Comparison of ENCODE assay signal across 7 mouse cellular contexts in genomic region chr13:38345431-38345820, GRCm38 (mm10). TPM values are rescaled to one million over a fixed set of nuclear protein-coding genes. Genes with fewer than 3 reads are reported as not detected.
DNase-seq lines count a peak whose midpoint lies in the region; ATAC-seq and TF ChIP-seq lines count a peak whose summit lies in the region.

No protein-coding gene starts in this region.

- peak overlapping the region; percentile 26; the same call in 1 of the 2 replicates for H3K9ac ChIP-seq in lung, embryonic 14.5 days
- peak overlapping the region; percentile 29; the same call in 1 of the 2 replicates for H3K9ac ChIP-seq in forebrain, embryonic 12.5 days
- H3K9ac ChIP-seq in intestine, embryonic 16.5 days (ENCODE audit: low read depth, low read length) = peak overlapping the region; percentile 59
- peak overlapping the region; percentile 59 for H3K9ac ChIP-seq in midbrain, embryonic 16.5 days (ENCODE audit: low read depth, low read length)

- H3K9me3 ChIP-seq in lung, embryonic 14.5 days (ENCODE audit: low read depth, low read length) = no peaks in the 10 kb centered on the region
- no peaks in the 10 kb centered on the region for H3K9me3 ChIP-seq in forebrain, embryonic 12.5 days
- no peaks in the 10 kb centered on the region for H3K9me3 ChIP-seq in intestine, embryonic 16.5 days (ENCODE audit: control insufficient read depth, low read length)
- no peaks in the 10 kb centered on the region for H3K9me3 ChIP-seq in midbrain, embryonic 16.5 days (replicated peaks; ENCODE audit: control insufficient read depth, low read length, poor library complexity, severe bottlenecking)

- no peak for DNase-seq in lung, embryonic 14.5 days
- no peak for DNase-seq in lung, postnatal 25 days (ENCODE audit: low spot score)
- no peak for DNase-seq in spleen, postnatal 36 days (ENCODE audit: low spot score in 2 of 2)
- DNase-seq in layer of hippocampus, adult 8-10 months (ENCODE audit: low spot score in 2 of 2) = no peak

- TF ChIP-seq CTCF in lung, embryonic 14.5 days (IDR thresholded peaks at IDR 0.05; ENCODE audit: low read depth) = no peak

- no peak overlapping the region for H3K27ac ChIP-seq in lung, embryonic 14.5 days (ENCODE audit: low read depth)
- H3K27ac ChIP-seq in forebrain, embryonic 12.5 days = no peak overlapping the region
- no peak overlapping the region for H3K27ac ChIP-seq in intestine, embryonic 16.5 days (ENCODE audit: low read length)
- no peak overlapping the region for H3K27ac ChIP-seq in midbrain, embryonic 16.5 days (ENCODE audit: low read length)

- H3K4me1 ChIP-seq in lung, embryonic 14.5 days (ENCODE audit: insufficient read depth) = peaks cover 12% of the 10 kb centered on the region; the same call in 1 of the 2 replicates
- peaks cover 28% of the 10 kb centered on the region for H3K4me1 ChIP-seq in forebrain, embryonic 12.5 days
- peaks cover 19% of the 10 kb centered on the region for H3K4me1 ChIP-seq in intestine, embryonic 16.5 days (ENCODE audit: control insufficient read depth, insufficient read depth, low read length)
- peaks cover 25% of the 10 kb centered on the region for H3K4me1 ChIP-seq in midbrain, embryonic 16.5 days (ENCODE audit: control insufficient read depth, insufficient read depth, low read length)

- peaks cover 56% of the 10 kb centered on the region for H3K27me3 ChIP-seq in lung, embryonic 14.5 days (ENCODE audit: insufficient read depth, low read length)
- H3K27me3 ChIP-seq in forebrain, embryonic 12.5 days = peaks cover 70% of the 10 kb centered on the region
- peaks cover 36% of the 10 kb centered on the region for H3K27me3 ChIP-seq in intestine, embryonic 16.5 days (replicated peaks; ENCODE audit: control insufficient read depth, insufficient read depth, low read length)
- H3K27me3 ChIP-seq in midbrain, embryonic 16.5 days (ENCODE audit: control insufficient read depth, insufficient read depth, low read depth, low read length) = peaks cover 49% of the 10 kb centered on the region

- peak overlapping the region; percentile 40 for H3K4me3 ChIP-seq in lung, embryonic 14.5 days (ENCODE audit: low read depth, low read length)
- H3K4me3 ChIP-seq in forebrain, embryonic 12.5 days (replicated peaks) = peak overlapping the region; percentile 46
- H3K4me3 ChIP-seq in intestine, embryonic 16.5 days (ENCODE audit: low read length) = peak overlapping the region; percentile 56
- H3K4me3 ChIP-seq in midbrain, embryonic 16.5 days (ENCODE audit: low read depth, low read length) = peak overlapping the region; percentile 51

- peak overlapping the region; percentile 65 for H3K4me2 ChIP-seq in lung, embryonic 14.5 days
- H3K4me2 ChIP-seq in forebrain, embryonic 12.5 days = peak overlapping the region; percentile 70
- peak overlapping the region; percentile 93 for H3K4me2 ChIP-seq in intestine, embryonic 16.5 days (ENCODE audit: low read depth, low read length)
- H3K4me2 ChIP-seq in midbrain, embryonic 16.5 days (ENCODE audit: low read length) = peak overlapping the region; percentile 94

- ATAC-seq in lung, embryonic 14.5 days (ENCODE audit: insufficient read depth) = peak; percentile 32
- 0 out of 2 replicates have a peak, but pooled peaks have one; percentile 18 for ATAC-seq in forebrain, embryonic 12.5 days (ENCODE audit: low FRiP score)
- peak; percentile 33 for ATAC-seq in intestine, embryonic 16.5 days
- peak; percentile 52 for ATAC-seq in midbrain, embryonic 16.5 days

- under 1% methylated on average over 30 of the region's 32 CpGs for WGBS in lung, embryonic 14.5 days
- WGBS in forebrain, embryonic 12.5 days = under 1% methylated on average over 19 of the region's 32 CpGs
- WGBS in intestine, embryonic 16.5 days = under 1% methylated on average over 26 of the region's 32 CpGs
- WGBS in midbrain, embryonic 16.5 days = 0% methylated on average over 27 of the region's 32 CpGs

- H3K36me3 ChIP-seq in lung, embryonic 14.5 days (ENCODE audit: insufficient read depth) = no peaks in the 10 kb centered on the region
- H3K36me3 ChIP-seq in forebrain, embryonic 12.5 days (replicated peaks) = no peaks in the 10 kb centered on the region
- H3K36me3 ChIP-seq in intestine, embryonic 16.5 days (ENCODE audit: control insufficient read depth, insufficient read depth, low read length) = no peaks in the 10 kb centered on the region
- no peaks in the 10 kb centered on the region for H3K36me3 ChIP-seq in midbrain, embryonic 16.5 days (ENCODE audit: control insufficient read depth, insufficient read depth, low read length)

RNA-seq across cellular contexts. Expression of gene Bmp6, which starts 0.5 kb away (rescaled TPM):
- 1.1 and 1.4 TPM in 2 replicates for polyA plus RNA-seq in lung, embryonic 14.5 days (2014; fragmentation: Nextera tagmentation; extraction: Ambion mirVana)
- polyA plus RNA-seq in forebrain, embryonic 12.5 days (2016; fragmentation: Nextera tagmentation; extraction: Ambion mirVana) = 1.2 and 1.7 TPM in 2 replicates
- 0.51 and 0.64 TPM in 2 replicates for polyA plus RNA-seq in intestine, embryonic 16.5 days (2015; fragmentation: Nextera tagmentation; extraction: Ambion mirVana)
- polyA plus RNA-seq in midbrain, embryonic 16.5 days (2015; fragmentation: Nextera tagmentation; extraction: Ambion mirVana) = 2.2 and 2.3 TPM in 2 replicates
- total RNA-seq in layer of hippocampus, adult 8-10 months (2022) = 10 to 100 TPM in 2 of 4 experiments, 1 to 10 TPM in 2; 8.8 to 15.4 (median 9.7) TPM
